Mouse (Mus musculus) kidney, adult 2 months (tissue): ENCODE measurements around the gene Pax6.

Experiments
- CTCF ChIP-seq: fragments of 200-500 bp; conservative IDR thresholded peaks from 2 replicates; pipeline ENCODE4 v1.5.1; 2011; ENCODE audit warnings: low read depth, mild to moderate bottlenecking, control low read depth, low read length, moderate library complexity, mixed read lengths; ENCODE audit not compliant: insufficient read depth, insufficient read length
- POLR2A ChIP-seq: fragments of 200-500 bp; IDR thresholded peaks from one replicate; pipeline ENCODE4 v1.6.1; 2011; ENCODE audit warnings: low read depth, low read length, control low read depth

DNA sequence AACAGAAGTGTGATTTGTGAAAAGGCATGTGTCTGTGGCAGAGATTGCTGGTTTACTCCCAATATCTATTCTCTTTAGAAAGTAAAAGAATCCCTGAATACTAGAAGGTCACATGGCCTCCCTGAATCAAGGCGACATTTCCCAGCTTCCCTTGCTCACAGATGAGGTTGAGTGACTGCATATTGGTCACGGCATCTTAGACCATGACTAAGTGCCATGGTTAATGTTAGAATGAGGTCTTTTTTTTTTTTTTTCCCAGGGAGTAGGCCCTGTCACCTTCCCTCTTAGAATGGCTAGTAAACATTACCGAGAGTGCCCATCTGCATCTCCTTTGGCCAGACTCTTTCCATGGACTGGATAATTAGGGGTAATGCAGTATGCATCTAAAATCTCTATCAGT is 41.8 kb downstream of the Pax6 start:
- TF ChIP-seq CTCF (no peak), POLR2A (no peak)
